Mouse (Mus musculus) cortical plate, adult 2 months (tissue): ENCODE data around the gene Srxn1. TPM values are rescaled to one million over a fixed set of nuclear protein-coding genes. Genes with fewer than 3 reads are reported as not detected.

Experiments
- H3K27ac ChIP-seq: fragments of 200-500 bp; 2 replicates; pipeline ENCODE4 v1.5.1; 2012; ENCODE audit warnings: low read length, control low read depth, inconsistent platforms; ENCODE audit not compliant: insufficient read depth
- H3K4me1 ChIP-seq: fragments of 200-500 bp; 2 replicates; pipeline ENCODE4 v1.6.1; 2011; ENCODE audit warnings: low read length; ENCODE audit not compliant: control insufficient read depth, insufficient read depth
- H3K4me3 ChIP-seq: fragments of 200-500 bp; 2 replicates; pipeline ENCODE4 v1.5.1; 2011; ENCODE audit warnings: mild to moderate bottlenecking, low read length, control low read depth; ENCODE audit not compliant: insufficient read depth
- CTCF ChIP-seq: fragments of 200-500 bp; IDR thresholded peaks from 2 replicates; pipeline ENCODE4 v1.5.1; 2011; ENCODE audit warnings: mild to moderate bottlenecking, control low read depth, low read length; ENCODE audit not compliant: insufficient read depth; ENCODE audit errors: extremely low read depth
- POLR2A ChIP-seq: fragments of 200-500 bp; IDR thresholded peaks from 2 replicates; pipeline ENCODE4 v1.6.1; 2011; ENCODE audit warnings: mild to moderate bottlenecking, low read length, control low read depth; ENCODE audit not compliant: insufficient read depth; ENCODE audit errors: extremely low read depth
- polyA plus RNA-seq: library from polyadenylated mRNA; depleted of rRNA; stranded (reverse); fragments of >200 nt; gene quantifications from 2 replicates; pipeline ENCODE4 v1.2.3, GENCODE M21; 2012

Srxn1 gene
- polyA plus RNA-seq, 1 experiment = 94.9 TPM

GRCm38 (mm10) chr2:152139191-152139987, 34.1 kb downstream of the Srxn1 start:
- Histone ChIP-seq H3K4me3 (no peak overlapping the region), H3K4me1 (peaks cover 3% of the 10 kb centered on the region), H3K27ac (no peak overlapping the region)
- no peak for TF ChIP-seq POLR2A
- no peak for TF ChIP-seq CTCF

GRCm38 (mm10) chr2:152140941-152141340, 35.6 kb downstream of the Srxn1 start:
- H3K27ac ChIP-seq = no peak overlapping the region
- no peak overlapping the region for H3K4me3 ChIP-seq
- H3K4me1 ChIP-seq = peaks cover 3% of the 10 kb centered on the region
- TF ChIP-seq CTCF (no peak), POLR2A (no peak)

- no peak overlapping the region for H3K27ac ChIP-seq
- TF ChIP-seq POLR2A (no peak), CTCF (no peak)
- peaks cover 3% of the 10 kb centered on the region for H3K4me1 ChIP-seq
- no peak overlapping the region for H3K4me3 ChIP-seq
Measured at GRCm38 (mm10) chr2:152141491-152141890, 36.2 kb downstream of the Srxn1 start.

- Histone ChIP-seq H3K4me1 (peaks cover 3% of the 10 kb centered on the region), H3K27ac (no peak overlapping the region), H3K4me3 (no peak overlapping the region)
- TF ChIP-seq CTCF (no peak), POLR2A (no peak)
Measured at GRCm38 (mm10) chr2:152142046-152142445, 36.7 kb downstream of the Srxn1 start.

GRCm38 (mm10) chr2:152142571-152142970, 37.3 kb downstream of the Srxn1 start:
- no peak for TF ChIP-seq POLR2A
- no peak for TF ChIP-seq CTCF
- peaks cover 3% of the 10 kb centered on the region for H3K4me1 ChIP-seq
- H3K4me3 ChIP-seq = no peak overlapping the region
- no peak overlapping the region for H3K27ac ChIP-seq

GRCm38 (mm10) chr2:152143279-152144157, 38.2 kb downstream of the Srxn1 start, which contains the start of gene Tcf15:
Gene Tcf15, plus strand, starts transcription at chr2:152143561.
- H3K4me1 ChIP-seq = peaks cover 3% of the 10 kb centered on the region
- no peak within 1 kb of the TSS for H3K27ac ChIP-seq
- peak within 1 kb of the TSS; percentile 30; the same call in 1 of the 2 replicates for H3K4me3 ChIP-seq
- no peak for TF ChIP-seq POLR2A
- no peak for TF ChIP-seq CTCF

GRCm38 (mm10) chr2:152144158-152144450, 38.8 kb downstream of the Srxn1 start:
- no peak overlapping the region for H3K27ac ChIP-seq
- H3K4me1 ChIP-seq = peaks cover 3% of the 10 kb centered on the region
- no peak for TF ChIP-seq POLR2A
- no peak for TF ChIP-seq CTCF
- H3K4me3 ChIP-seq = no peak overlapping the region

- H3K4me1 ChIP-seq = no peaks in the 10 kb centered on the region
- H3K4me3 ChIP-seq = no peak overlapping the region
- TF ChIP-seq POLR2A = no peak
- no peak for TF ChIP-seq CTCF
Measured at GRCm38 (mm10) chr2:152144501-152144900, 39.2 kb downstream of the Srxn1 start.

GRCm38 (mm10) chr2:152145711-152146110, 40.4 kb downstream of the Srxn1 start:
- TF ChIP-seq POLR2A (no peak), CTCF (no peak)
- H3K27ac ChIP-seq = no peak overlapping the region
- H3K4me1 ChIP-seq = no peaks in the 10 kb centered on the region
- no peak overlapping the region for H3K4me3 ChIP-seq

More at GRCm38 (mm10) chr2:152144501-152144900, 39.2 kb downstream of the Srxn1 start:
- no peak overlapping the region for H3K27ac ChIP-seq
